Mouse (Mus musculus): ENCODE data around the gene Tmem245. TPM values are rescaled to one million over a fixed set of nuclear protein-coding genes. Genes with fewer than 3 reads are reported as not detected.
"Not testable (repeated sequence)": the region's sequence is repeated elsewhere in the genome, so short reads cannot be mapped to it uniquely, and the experiment has no call there.

Gene Tmem245
- total RNA-seq, 2 experiments from 2014 or later = 33.0 to 33.1 TPM

GRCm38 (mm10) chr4:56870541-56870940 lies 76.7 kb downstream of the Tmem245 start:
- intact Hi-C loops (cut with DNase I) = not testable (repeated sequence)

GRCm38 (mm10) chr4:56867761-56868160 lies 79.5 kb downstream of the Tmem245 start:
- intact Hi-C loops (cut with DNase I) = no loop called here
- no peak for DNase-seq

More at GRCm38 (mm10) chr4:56870541-56870940, 76.7 kb downstream of the Tmem245 start:
- DNase-seq = not testable (repeated sequence)

- peak; percentile 28 for DNase-seq
These were observed 81.3 kb downstream of the Tmem245 start for GRCm38 (mm10) chr4:56865971-56866370.

GRCm38 (mm10) chr4:56865003-56865511 lies 82.2 kb downstream of the Tmem245 start, which contains the start of gene Ctnnal1:
TSS of gene Ctnnal1 (minus strand) at chr4:56865188.
- intact Hi-C loops (cut with DNase I) = no loop called here
- peak; percentile 93 for DNase-seq

More at GRCm38 (mm10) chr4:56865971-56866370, 81.3 kb downstream of the Tmem245 start:
- intact Hi-C loops (cut with DNase I) = no loop called here

GRCm38 (mm10) chr4:56864417-56865001 lies 82.7 kb downstream of the Tmem245 start:
- peak; percentile 39 for DNase-seq
- intact Hi-C loops (cut with DNase I) = no loop called here

- intact Hi-C loops (cut with DNase I) = no loop called here
- DNase-seq = no peak
These were observed 83.2 kb downstream of the Tmem245 start for GRCm38 (mm10) chr4:56864016-56864415.

- no peak for DNase-seq
- intact Hi-C loops (cut with DNase I) = no loop called here
These were observed 85.7 kb downstream of the Tmem245 start for GRCm38 (mm10) chr4:56861551-56861950.

GRCm38 (mm10) chr4:56858733-56859132 lies 88.5 kb downstream of the Tmem245 start:
- no peak for DNase-seq
- intact Hi-C loops (cut with DNase I) = no loop called here

GRCm38 (mm10) chr4:56856371-56856949 lies 90.8 kb downstream of the Tmem245 start:
- no peak for DNase-seq
- intact Hi-C loops (cut with DNase I) = no loop called here

- DNase-seq = no peak
- intact Hi-C loops (cut with DNase I) = no loop called here
These were observed 91.3 kb downstream of the Tmem245 start for GRCm38 (mm10) chr4:56855935-56856334.

GRCm38 (mm10) chr4:56850724-56851123 lies 96.5 kb downstream of the Tmem245 start:
- DNase-seq = peak; percentile 20
- intact Hi-C loops (cut with DNase I) = no loop called here

GRCm38 (mm10) chr4:56848044-56848443 lies 99.2 kb downstream of the Tmem245 start:
- intact Hi-C loops (cut with DNase I) = no loop called here

GRCm38 (mm10) chr4:56847400-56847799 lies 99.8 kb downstream of the Tmem245 start:
- intact Hi-C loops (cut with DNase I) = no loop called here
- no peak for DNase-seq

More at GRCm38 (mm10) chr4:56848044-56848443, 99.2 kb downstream of the Tmem245 start:
- DNase-seq = no peak

GRCm38 (mm10) chr4:56845896-56846533 lies 101.2 kb downstream of the Tmem245 start:
- DNase-seq = no peak
- intact Hi-C loops (cut with DNase I) = no loop called here

- intact Hi-C loops (cut with DNase I) = no loop called here
These were observed 102.3 kb downstream of the Tmem245 start for GRCm38 (mm10) chr4:56844911-56845310.

GRCm38 (mm10) chr4:56843963-56844362 lies 103.3 kb downstream of the Tmem245 start:
- no peak for DNase-seq
- intact Hi-C loops (cut with DNase I) = no loop called here

More at GRCm38 (mm10) chr4:56844911-56845310, 102.3 kb downstream of the Tmem245 start:
- DNase-seq = no peak

- intact Hi-C loops (cut with DNase I) = no loop called here
These were observed 104.7 kb downstream of the Tmem245 start for GRCm38 (mm10) chr4:56842501-56842900.

GRCm38 (mm10) chr4:56840297-56840696 lies 106.9 kb downstream of the Tmem245 start:
- no peak for DNase-seq
- intact Hi-C loops (cut with DNase I) = no loop called here

More at GRCm38 (mm10) chr4:56842501-56842900, 104.7 kb downstream of the Tmem245 start:
- DNase-seq = no peak

GRCm38 (mm10) chr4:56837661-56838060 lies 109.6 kb downstream of the Tmem245 start:
- intact Hi-C loops (cut with DNase I) = no loop called here

GRCm38 (mm10) chr4:56831998-56832397 lies 115.2 kb downstream of the Tmem245 start:
- intact Hi-C loops (cut with DNase I) = no loop called here
- no peak for DNase-seq

More at GRCm38 (mm10) chr4:56837661-56838060, 109.6 kb downstream of the Tmem245 start:
- DNase-seq = no peak

GRCm38 (mm10) chr4:56831013-56831609 lies 116.1 kb downstream of the Tmem245 start:
- intact Hi-C loops (cut with DNase I) = no loop called here
- no peak for DNase-seq

Data from left cerebral cortex, postnatal 4 days (tissue).